Mouse (Mus musculus): ENCODE data around the gene Cmpk1. TPM values are rescaled to one million over a fixed set of nuclear protein-coding genes. Genes with fewer than 3 reads are reported as not detected.
A peak's percentile ranks its signal among the peaks of the same experiment; 100 is the strongest.

The Cmpk1 gene
- total RNA-seq, 2 experiments from 2014 or later = 126 to 128 TPM

DNA sequence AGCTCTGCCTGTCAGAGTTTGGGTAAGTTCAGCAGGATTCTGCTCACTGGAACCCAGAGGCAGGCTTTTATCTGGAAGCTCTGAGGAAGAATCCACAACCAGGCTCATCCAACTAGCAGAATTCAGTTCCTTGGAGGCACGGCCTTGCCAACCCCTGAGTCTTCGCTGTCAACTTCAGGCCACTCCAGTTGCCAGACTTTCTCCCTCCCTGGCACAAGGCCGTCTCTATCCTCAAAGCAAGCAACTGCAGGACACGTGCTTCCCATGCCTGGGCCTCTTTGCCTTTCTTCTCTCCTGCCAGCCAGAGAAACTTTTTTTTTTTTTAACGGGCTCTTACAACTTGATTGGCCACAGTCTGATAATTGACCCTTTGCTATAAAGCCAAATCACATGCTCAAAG is 42.0 kb downstream of the Cmpk1 start:
- DNase-seq = peak; percentile 25 to 46

DNA sequence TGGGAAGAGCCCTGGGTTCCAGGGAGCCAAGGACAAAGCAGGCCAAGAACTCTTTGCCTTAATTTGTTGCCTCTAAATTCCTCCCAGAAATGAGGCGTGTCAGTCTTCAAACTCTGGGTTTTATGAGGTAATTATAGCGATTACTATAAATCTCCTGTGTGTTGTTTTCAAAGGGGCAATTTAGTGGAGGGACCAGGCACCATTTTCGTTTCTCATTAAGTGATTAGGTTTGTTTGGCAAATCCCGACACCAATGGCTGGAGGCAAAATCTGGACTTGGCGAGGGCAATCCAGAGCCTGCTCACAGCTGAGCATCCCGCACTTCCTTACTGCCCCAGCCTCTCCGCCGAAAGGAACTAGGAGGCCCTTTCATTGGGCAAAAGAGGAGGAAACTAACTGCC is 44.5 kb downstream of the Cmpk1 start:
- no peak for DNase-seq

DNA sequence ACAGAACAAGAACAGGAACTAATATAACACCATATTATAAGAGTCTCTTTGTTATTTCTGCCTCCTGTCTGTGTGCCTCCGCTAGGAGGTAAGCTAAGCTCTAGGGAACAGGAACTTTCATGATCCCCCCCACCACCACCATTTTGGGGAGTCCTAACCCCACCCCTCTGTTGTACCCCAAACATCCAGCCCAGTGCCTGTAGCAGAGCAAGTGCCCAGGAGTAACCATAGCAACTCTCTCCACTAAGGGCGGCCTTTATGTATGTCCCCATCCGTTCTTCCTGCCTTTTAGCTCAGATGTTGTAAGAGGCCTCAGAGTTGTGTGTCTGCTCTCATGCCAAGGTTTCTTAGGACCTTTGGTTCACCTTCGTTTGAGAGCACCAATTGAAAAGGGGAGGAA is 44.9 kb downstream of the Cmpk1 start:
- no peak for DNase-seq

DNA sequence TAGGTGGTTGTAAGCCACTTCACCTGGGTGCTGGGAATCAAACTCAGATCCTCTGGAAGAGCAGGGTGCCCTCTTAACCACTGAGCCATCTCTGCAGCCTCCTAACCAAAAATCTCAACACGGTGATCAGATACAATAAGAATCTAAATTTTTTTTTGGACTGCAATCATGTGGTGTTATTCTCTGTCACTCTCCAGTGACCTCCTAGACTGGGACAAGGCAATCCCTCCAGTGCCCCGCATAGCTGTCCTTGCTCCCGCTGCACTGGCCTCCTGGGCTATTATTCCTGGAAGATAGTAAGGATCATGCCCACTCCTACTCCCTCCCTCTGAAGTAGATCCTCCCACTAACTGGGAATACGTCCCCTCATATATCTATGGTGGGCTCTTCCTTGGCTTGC is 45.7 kb downstream of the Cmpk1 start:
- no peak for DNase-seq

DNA sequence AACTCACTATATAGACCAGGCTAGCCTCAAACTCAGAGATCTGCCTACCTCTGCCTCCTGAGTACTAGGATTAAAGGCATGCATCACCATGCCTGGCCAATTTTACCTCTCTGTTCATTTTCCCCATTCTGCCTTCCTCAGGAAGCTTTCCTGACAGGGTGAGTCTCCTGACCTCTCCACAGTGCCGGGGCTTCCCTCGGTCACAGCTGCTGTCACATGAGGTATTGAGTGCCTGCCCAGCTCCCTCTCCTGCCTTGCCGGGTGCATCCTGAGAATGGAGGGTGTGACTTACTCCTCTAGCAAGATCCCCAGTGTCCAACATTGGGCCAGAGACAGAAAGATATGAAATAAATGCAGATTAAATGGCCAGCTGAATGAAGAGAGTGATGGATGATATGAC is 48.8 kb downstream of the Cmpk1 start:
- DNase-seq = no peak

DNA sequence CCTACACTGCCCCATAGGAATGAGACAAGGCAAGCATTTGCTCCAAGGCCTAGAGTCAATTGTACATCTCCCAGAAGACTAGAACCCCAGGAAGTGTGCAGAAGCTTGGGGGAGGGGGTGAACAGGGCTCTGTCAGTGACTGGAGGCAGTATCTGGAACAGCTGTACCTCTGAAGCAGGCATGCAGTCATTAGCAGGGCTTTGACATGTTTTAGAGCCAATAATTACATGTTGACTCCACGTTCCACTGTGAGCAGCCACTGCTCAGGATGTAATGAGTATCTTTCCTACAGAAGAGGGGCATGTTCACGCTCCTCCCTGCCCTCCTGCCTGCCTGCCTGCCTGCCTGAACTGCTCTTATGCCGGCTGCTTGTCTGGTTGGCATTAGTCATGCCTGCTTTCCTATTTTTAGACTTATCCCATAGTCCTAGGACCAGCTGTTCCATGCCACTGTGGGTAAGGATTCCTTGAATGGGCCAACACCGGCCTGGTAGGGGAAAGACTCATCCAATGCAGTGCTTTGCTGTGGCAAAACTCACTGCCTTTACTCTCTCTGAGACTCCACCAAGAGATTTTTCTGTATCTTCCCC is 49.5 kb downstream of the Cmpk1 start:
- DNase-seq = no peak

DNA sequence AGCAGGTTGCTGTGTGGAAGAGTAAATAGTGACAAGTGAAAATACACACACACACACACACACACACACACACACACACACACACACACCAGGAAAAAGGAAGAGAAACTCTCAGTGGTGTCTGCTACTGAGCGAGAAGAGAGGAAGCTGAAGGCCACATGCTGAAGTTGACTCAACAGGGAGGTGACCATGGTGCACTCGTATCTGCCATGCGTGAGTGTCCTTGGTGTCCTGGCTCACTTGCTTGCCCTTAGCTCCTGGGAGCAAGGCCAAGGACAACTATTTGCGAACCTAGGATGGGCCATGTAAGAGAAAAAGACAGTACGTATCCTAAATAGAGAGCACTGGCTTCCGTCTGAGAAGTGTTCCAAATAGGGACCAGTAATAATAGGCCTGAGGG is 52.9 kb downstream of the Cmpk1 start:
- peak; percentile 42 to 53 for DNase-seq

DNA sequence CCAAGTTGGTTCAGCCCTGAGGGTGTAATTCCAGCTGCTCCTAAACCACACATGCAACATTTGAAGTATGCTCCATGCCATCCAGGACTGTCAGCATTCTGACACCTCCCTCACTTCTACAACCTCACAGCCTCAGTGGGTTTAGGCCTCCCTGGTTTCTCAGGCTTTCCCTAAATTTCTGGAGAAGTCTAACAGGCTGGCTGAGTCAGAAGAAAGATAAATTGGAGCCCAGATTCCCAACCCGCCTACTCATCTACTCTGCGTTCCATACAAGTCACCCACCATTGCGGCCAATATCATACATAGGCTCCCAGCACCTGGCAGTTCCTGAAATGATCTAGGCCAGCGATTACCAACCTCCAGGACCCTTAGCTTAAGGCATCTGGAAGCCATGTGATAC is 54.3 kb downstream of the Cmpk1 start:
- no peak for DNase-seq

DNA sequence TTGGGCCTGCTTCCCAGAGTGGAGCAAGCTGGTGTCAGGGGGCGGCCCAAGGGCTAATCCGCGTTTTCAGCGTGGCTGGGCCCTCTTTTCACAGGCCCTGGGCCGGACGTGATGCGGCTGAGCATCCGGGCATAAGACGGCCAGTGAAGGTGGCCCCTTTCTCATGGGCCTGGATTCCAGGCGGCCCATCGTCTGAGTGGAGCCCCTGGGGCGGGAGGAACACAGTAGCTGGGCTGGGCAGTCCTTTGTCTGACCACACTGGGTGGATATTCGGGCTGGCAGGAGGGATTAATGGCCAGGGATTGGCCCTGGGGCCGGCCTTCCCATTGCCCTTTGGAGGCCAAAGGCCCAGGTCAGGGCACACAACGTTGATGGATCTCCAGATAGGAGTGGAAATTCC is 57.9 kb downstream of the Cmpk1 start:
- DNase-seq = no peak

DNA sequence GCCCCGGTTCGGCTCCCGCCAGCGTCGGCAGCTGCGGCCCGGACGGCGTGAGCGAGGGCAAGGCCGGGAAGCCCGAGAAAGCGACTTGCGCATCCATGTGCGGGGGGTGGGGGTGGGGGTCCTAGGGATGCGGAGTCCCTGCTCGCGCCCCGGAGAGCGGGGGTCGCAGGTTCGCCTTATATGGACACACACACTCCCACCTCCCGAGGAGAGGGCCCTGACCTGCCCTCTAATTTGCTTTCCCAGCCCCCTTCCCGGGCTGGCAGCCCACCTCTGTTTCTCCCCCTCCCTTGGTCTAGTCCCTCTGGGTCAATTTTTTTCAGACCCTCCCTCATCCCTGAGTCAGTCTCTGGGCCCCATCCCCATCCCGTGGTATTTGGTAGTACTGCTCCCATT is 61.1 kb downstream of the Cmpk1 start, which contains the start of gene Foxe3:
Gene Foxe3 (minus strand): TSS at position 97 of the 396 bp plus-strand sequence.
- no peak for DNase-seq

DNA sequence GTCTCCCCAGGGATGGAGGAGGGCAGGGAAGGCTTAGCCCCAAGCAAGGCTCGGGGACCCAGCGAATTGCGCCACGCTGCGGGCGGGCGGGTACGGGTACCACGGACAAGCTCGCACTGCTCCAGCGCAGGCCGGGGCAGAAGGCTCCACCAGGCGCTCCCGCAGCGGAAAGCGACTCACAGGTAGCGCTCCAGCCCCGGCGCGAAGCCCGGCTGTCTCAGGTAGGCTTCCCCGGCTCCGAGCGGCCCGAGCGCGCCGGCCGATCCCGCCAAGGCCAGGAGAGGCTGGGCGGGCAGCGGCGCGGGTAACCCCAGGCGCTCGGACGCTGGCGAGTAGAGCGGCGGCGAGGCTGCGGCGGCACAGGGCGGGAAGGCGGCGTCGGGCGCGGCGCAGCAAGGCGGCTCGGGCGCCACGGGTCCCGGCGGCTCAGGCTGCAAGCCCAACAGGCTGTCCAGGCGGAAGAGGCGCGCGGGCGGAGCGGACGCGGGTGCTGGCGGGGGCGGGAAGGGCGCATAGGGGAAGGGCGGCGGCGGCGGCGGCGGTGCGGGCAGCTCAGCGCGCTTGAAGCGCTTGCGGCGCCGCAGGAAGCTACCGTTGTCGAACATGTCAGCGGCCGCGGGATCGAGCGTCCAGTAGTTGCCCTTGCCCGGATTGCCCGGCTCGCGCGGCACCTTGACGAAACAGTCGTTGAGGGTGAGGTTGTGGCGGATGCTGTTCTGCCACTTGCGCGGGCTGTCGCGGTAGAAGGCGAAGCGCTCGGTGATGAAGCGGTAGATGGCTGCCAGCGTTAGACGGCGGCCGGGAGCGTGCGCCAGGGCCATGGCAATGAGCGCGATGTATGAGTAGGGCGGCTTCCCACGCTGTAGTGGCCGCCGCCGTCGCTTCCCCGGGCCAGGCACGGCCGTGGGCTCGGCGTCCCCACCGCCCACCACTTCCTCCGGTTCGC is 61.8 kb downstream of the Cmpk1 start:
- DNase-seq = peak; percentile 50 to 56

DNA sequence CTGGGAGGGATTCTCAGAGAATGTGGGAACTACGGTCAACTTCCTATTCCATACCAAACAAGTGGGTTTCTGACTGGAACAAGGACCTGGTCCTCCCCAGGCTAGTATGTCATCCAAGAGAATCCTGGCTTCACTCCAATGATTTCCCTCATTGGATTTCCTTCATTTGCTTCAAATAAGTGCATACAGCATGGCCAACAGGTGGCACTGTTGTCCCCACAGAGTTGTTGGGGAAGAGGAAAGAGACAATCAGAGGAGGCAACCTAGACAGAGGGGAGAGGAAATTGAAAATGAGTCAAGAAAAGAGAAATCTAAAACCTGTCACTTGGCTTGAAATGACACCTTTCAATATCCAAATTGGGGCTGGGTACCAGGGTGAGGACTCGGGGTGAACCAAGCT is 70.0 kb downstream of the Cmpk1 start:
- peak; percentile 77 to 79 for DNase-seq

DNA sequence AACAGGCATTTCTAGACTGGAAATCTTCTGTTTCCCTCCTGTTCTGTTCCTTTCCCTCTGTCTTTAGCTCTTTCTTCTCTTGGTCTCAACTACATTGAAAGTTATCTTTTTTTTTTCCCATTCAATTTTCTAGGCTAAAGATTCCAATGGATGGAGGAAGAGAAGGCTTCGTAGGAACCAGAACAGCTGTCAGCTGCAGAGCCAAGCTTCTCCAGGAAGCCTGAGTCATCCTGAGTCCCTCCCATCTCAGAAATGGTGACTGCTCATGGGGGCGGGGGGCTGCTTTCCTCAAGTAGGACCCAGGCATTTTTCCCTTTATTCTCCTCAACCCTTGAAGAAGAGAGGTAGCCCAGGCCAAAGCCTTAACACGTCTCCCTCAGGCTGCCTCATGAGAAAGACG is 71.0 kb downstream of the Cmpk1 start:
- no peak for DNase-seq

DNA sequence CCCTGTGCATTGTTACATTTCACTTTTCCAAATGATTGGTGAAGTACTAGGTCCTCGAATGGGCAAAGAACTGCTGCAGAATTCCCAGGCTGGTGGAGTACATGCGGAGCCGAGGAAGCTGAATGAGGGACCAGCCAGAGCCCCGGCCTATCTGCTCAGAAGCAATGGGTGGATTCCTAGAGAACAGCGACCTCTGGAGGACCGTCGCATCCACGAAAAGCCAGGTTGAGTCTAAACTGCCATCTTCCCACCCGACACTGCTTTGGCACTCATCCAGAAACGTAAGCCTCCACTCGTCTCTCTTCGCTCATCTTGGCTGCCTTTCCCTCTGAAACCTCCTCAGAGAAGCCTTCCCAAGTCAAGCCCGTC is 73.5 kb downstream of the Cmpk1 start:
- DNase-seq = peak; percentile 71 to 74

DNA sequence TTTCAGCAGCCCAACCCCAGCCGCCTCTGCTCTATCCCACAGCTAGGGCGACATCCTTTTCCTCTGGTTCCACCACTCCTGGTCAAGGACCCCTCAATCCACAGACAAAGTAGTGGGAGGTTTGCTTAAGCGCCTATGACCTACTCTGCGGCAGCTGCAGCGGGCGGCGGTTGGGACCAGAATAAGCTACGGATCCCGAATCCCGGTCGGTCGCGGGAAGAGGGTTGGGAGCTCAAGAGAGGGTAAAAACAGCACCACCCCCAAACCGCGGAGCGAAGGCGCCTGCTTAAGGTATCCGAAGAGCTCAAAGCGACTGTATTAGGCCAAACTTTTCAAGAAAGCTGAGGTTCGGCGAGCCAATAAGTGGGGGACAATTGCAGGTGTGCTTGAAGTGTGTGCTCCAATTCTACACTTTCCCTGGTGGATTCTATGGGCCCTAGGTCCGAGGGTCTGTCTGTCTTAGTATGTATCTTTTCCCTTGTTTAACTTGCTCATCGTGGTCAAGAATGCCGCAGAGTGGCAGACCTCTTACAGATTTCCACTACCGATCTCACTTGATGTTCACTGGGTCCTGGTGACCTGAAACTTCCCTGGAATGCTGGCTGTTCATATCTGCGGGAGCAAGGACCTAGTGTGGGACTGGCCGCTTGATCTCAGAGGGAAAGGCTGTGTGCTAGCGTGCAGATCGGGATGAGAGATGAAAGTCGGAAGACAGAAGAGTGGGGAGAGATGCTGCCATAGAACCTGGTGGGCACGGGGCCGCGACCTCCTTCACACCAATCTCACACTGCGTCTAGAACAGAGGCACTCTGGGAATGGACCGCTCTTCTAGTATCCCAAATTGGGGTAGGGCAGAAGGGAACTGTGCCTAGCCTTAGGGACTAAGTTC is 74.1 kb downstream of the Cmpk1 start:
- DNase-seq = no peak

DNA sequence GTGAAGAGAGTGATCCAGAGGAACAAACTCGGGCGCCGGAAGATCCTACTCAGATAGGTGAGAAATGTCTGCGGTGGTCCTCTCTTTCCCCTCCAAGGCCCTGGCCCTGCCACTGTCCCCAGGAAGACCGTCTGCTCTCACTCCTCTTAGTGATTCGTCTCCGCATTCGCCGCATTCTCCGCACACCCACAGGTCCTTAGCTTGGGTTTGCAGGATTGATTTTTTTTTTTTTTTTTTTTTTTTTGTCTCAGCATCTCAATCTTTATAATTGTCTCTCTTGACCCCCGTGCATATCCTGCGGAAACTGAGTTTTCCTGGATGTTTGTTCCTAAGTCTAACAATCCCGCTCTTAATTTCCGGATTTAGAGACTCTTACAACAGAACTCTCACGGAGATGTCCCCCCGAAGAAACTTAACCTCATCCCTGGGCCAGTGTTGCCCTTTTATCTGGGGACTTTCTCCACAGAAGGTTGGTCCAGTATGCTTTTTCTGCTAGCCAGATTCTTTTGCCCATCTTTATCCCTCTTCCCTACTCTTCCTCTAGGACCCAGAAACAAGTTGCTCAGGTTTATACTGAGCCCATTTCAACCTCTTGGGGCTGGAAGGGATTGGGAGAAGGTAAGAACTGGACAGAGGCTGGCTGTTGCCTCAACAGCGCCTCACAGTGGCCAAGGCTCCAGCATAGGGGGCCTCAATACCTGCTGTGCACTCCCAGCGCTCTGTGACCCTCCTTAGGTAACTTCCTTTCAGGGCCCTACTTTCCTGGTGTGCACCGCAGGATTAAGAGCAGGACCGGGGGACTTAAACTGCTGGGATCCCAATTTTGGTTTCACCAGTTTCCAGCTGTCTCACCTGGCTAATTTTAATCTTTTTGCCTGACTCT is 77.2 kb downstream of the Cmpk1 start:
- peak; percentile 34 to 62 for DNase-seq

Other genes starting within 250 kb of the Cmpk1 start
- not detected for gene Gm12830, start 165.5 kb downstream of the Cmpk1 start, total RNA-seq (2021)
- 1 to 10 TPM; 1.4 to 1.7 TPM for gene Foxd2, start 78.4 kb downstream of the Cmpk1 start, total RNA-seq (2021)
- gene Foxe3, start 61.2 kb downstream of the Cmpk1 start, total RNA-seq (2021) = not detected
- under 1 TPM; 0.56 to 0.79 TPM for gene Stil, start 12.9 kb upstream of the Cmpk1 start, total RNA-seq (2021)
- gene Tal1, start 69.2 kb upstream of the Cmpk1 start, total RNA-seq (2021) = 1 to 10 TPM; 2.1 to 2.4 TPM
- gene Pdzk1ip1, start 101.5 kb upstream of the Cmpk1 start, total RNA-seq (2021) = not detected
- gene Cyp4x1, start 147.0 kb upstream of the Cmpk1 start, total RNA-seq (2021) = not detected

Measured in adrenal gland, postnatal 36 days (tissue).